Mouse (Mus musculus) cerebellum, adult 2 months (tissue): ENCODE data around the gene Mkrn1. TPM values are rescaled to one million over a fixed set of nuclear protein-coding genes. Genes with fewer than 3 reads are reported as not detected.
"Not testable (repeated sequence)": the region's sequence is repeated elsewhere in the genome, so short reads cannot be mapped to it uniquely, and the experiment has no call there.

ENCODE experiments used
- DNase-seq, 2 experiments: peaks; one replicate each; pipeline ENCODE4 v3.0.0; 2021
- H3K27ac ChIP-seq: fragments of 200-500 bp; 2 replicates; pipeline ENCODE4 v1.5.1; 2012; ENCODE audit warnings: low read length, control low read depth, inconsistent platforms; ENCODE audit not compliant: insufficient read depth
- H3K27me3 ChIP-seq: fragments of 200-500 bp; 2 replicates; pipeline ENCODE4 v1.6.1; 2012; ENCODE audit warnings: inconsistent platforms, mild to moderate bottlenecking, low read length, moderate library complexity; ENCODE audit not compliant: control insufficient read depth, insufficient read depth
- H3K4me1 ChIP-seq: fragments of 200-500 bp; 2 replicates; pipeline ENCODE4 v1.6.1; 2011; ENCODE audit warnings: low read length; ENCODE audit not compliant: control insufficient read depth, insufficient read depth
- H3K4me3 ChIP-seq: fragments of 200-500 bp; replicated peaks from 2 replicates; pipeline ENCODE3; 2011; ENCODE audit warnings: mild to moderate bottlenecking, low read depth, low read length, control low read depth; ENCODE audit not compliant: insufficient read depth
- CTCF ChIP-seq: fragments of 200-500 bp; IDR thresholded peaks from 2 replicates; pipeline ENCODE4 v1.5.1; 2011; ENCODE audit warnings: low read depth, mild to moderate bottlenecking, control low read depth, low read length, moderate library complexity, borderline replicate concordance; ENCODE audit not compliant: insufficient read depth
- POLR2A ChIP-seq: fragments of 200-500 bp; IDR thresholded peaks from 2 replicates; pipeline ENCODE4 v1.6.1; 2011; ENCODE audit warnings: low read length, control low read depth, borderline replicate concordance; ENCODE audit not compliant: insufficient read depth
- WGBS: fragments of 180-500 bp; shearing (Covaris S2); methylation state at CpG from one replicate; pipeline ENCODE4 v1.1.7; 2018; 5-methylcytosine and 5-hydroxymethylcytosine counted together
- polyA plus RNA-seq: library from polyadenylated mRNA; depleted of rRNA; stranded (reverse); fragments of >200 nt; gene quantifications from 2 replicates; pipeline ENCODE4 v1.2.3, GENCODE M21; 2012

Mkrn1 gene
- polyA plus RNA-seq, 1 experiment: 137 TPM

GRCm38 (mm10) chr6:39426725-39427124, 6.5 kb upstream of the Mkrn1 start:
- TF ChIP-seq POLR2A (no peak), CTCF (no peak)
- Histone ChIP-seq H3K27ac (no peak overlapping the region), H3K4me3 (no peak overlapping the region), H3K4me1 (no peaks in the 10 kb centered on the region), H3K27me3 (no peaks in the 10 kb centered on the region)
- 92% methylated on average over 4 of the region's 4 CpGs for WGBS
- no peak for DNase-seq

GRCm38 (mm10) chr6:39425181-39425580, 4.9 kb upstream of the Mkrn1 start:
- no peak overlapping the region for H3K27ac ChIP-seq
- no peak for DNase-seq
- no peak for TF ChIP-seq POLR2A
- no peak for TF ChIP-seq CTCF
- no peaks in the 10 kb centered on the region for H3K4me1 ChIP-seq
- no peaks in the 10 kb centered on the region for H3K27me3 ChIP-seq
- WGBS: 92% methylated on average over 2 of the region's 2 CpGs
- H3K4me3 ChIP-seq: no peak overlapping the region

GRCm38 (mm10) chr6:39423686-39424085, 3.4 kb upstream of the Mkrn1 start:
- H3K4me1 ChIP-seq: no peaks in the 10 kb centered on the region
- H3K4me3 ChIP-seq: no peak overlapping the region
- 92% methylated on average over 7 of the region's 7 CpGs for WGBS
- H3K27ac ChIP-seq: no peak overlapping the region
- no peaks in the 10 kb centered on the region for H3K27me3 ChIP-seq
- TF ChIP-seq POLR2A: no peak
- TF ChIP-seq CTCF: no peak
- DNase-seq: no peak

- H3K27ac ChIP-seq: no peak overlapping the region
- TF ChIP-seq CTCF (no peak), POLR2A (no peak)
- H3K4me1 ChIP-seq: no peaks in the 10 kb centered on the region
- no peaks in the 10 kb centered on the region for H3K27me3 ChIP-seq
- no peak overlapping the region for H3K4me3 ChIP-seq
- no peak for DNase-seq
- 60% methylated on average over 6 of the region's 6 CpGs for WGBS
Measured at GRCm38 (mm10) chr6:39423130-39423551, 2.9 kb upstream of the Mkrn1 start.

GRCm38 (mm10) chr6:39420867-39421266, 605 bp upstream of the Mkrn1 start:
- no peak overlapping the region for H3K4me3 ChIP-seq
- DNase-seq: no peak
- 52% methylated on average over 4 of the region's 4 CpGs for WGBS

GRCm38 (mm10) chr6:39419386-39419850, 844 bp downstream of the Mkrn1 start:
- WGBS: 1% methylated on average over 43 of the region's 43 CpGs
- no peak for TF ChIP-seq CTCF
- no peak for TF ChIP-seq POLR2A
- Histone ChIP-seq H3K4me3 (peak overlapping the region; percentile 87), H3K4me1 (no peaks in the 10 kb centered on the region), H3K27me3 (no peaks in the 10 kb centered on the region), H3K27ac (peak overlapping the region; percentile 99)
- no peak for DNase-seq

More at GRCm38 (mm10) chr6:39420867-39421266, 605 bp upstream of the Mkrn1 start:
- Histone ChIP-seq H3K4me1 (no peaks in the 10 kb centered on the region), H3K27ac (no peak overlapping the region), H3K27me3 (no peaks in the 10 kb centered on the region)
- TF ChIP-seq POLR2A: no peak
- TF ChIP-seq CTCF: no peak

GRCm38 (mm10) chr6:39416654-39417053, 3.6 kb downstream of the Mkrn1 start:
- H3K4me1 ChIP-seq, H3K27me3 ChIP-seq, H3K4me3 ChIP-seq, H3K27ac ChIP-seq, DNase-seq: not testable (repeated sequence)

GRCm38 (mm10) chr6:39415762-39416161, 4.5 kb downstream of the Mkrn1 start:
- H3K27me3 ChIP-seq: no peaks in the 10 kb centered on the region
- WGBS: 43% methylated on average over 3 of the region's 5 CpGs
- H3K27ac ChIP-seq: no peak overlapping the region
- no peaks in the 10 kb centered on the region for H3K4me1 ChIP-seq
- H3K4me3 ChIP-seq: no peak overlapping the region
- TF ChIP-seq CTCF: peak; percentile 61; the same call in 1 of the 2 replicates
- TF ChIP-seq POLR2A: no peak
- DNase-seq: peak; percentile 60 to 74

GRCm38 (mm10) chr6:39414106-39414505, 6.2 kb downstream of the Mkrn1 start:
- no peaks in the 10 kb centered on the region for H3K27me3 ChIP-seq
- H3K4me1 ChIP-seq: no peaks in the 10 kb centered on the region
- WGBS: 86% methylated on average over 1 of the region's 1 CpGs
- DNase-seq: no peak
- H3K27ac ChIP-seq: no peak overlapping the region
- no peak for TF ChIP-seq POLR2A
- no peak for TF ChIP-seq CTCF
- H3K4me3 ChIP-seq: no peak overlapping the region
